Mouse (Mus musculus) E14TG2a.4 (cell line): ENCODE results near the gene Rap2c.

Experiments used
- H3K27me3 ChIP-seq: 2 replicates; pipeline ENCODE4 v1.6.1; 2014; ENCODE audit warnings: low read length, control low read depth; ENCODE audit not compliant: insufficient read depth
- H3K36me3 ChIP-seq: 2 replicates; pipeline ENCODE4 v1.6.1; 2014; ENCODE audit warnings: low read length, control low read depth; ENCODE audit not compliant: insufficient read depth
- H3K4me1 ChIP-seq: replicated peaks from 2 replicates; pipeline ENCODE4 v1.6.1; 2014; ENCODE audit warnings: low read depth, low read length, control low read depth
- H3K4me3 ChIP-seq: replicated peaks from 2 replicates; pipeline ENCODE4 v1.5.1; 2014; ENCODE audit warnings: mild to moderate bottlenecking, low read length
- H3K9me3 ChIP-seq: 2 replicates; pipeline ENCODE4 v1.6.1; 2014; ENCODE audit warnings: low read length, control low read depth
- CTCF ChIP-seq: conservative IDR thresholded peaks from 2 replicates; pipeline ENCODE4 v1.5.1; 2014; ENCODE audit warnings: low read length
- NANOG ChIP-seq: IDR thresholded peaks from 2 replicates; pipeline ENCODE4 v1.6.1; 2014; ENCODE audit warnings: borderline replicate concordance, low read length, mixed read lengths
- POU5F1 ChIP-seq: IDR thresholded peaks from 2 replicates; pipeline ENCODE4 v1.6.1; 2014; ENCODE audit warnings: low read length, borderline replicate concordance

Gene Rap2c

GRCm38 (mm10) chrX:50989940-50990339 lies 27.9 kb downstream of the Rap2c start:
- no peaks in the 10 kb centered on the region for H3K27me3 ChIP-seq
- H3K36me3 ChIP-seq: no peaks in the 10 kb centered on the region
- no peaks in the 10 kb centered on the region for H3K9me3 ChIP-seq
- no peak overlapping the region for H3K4me3 ChIP-seq
- TF ChIP-seq NANOG (no peak), POU5F1 (no peak), CTCF (no peak)
- no peaks in the 10 kb centered on the region for H3K4me1 ChIP-seq

GRCm38 (mm10) chrX:50988581-50988980 lies 29.2 kb downstream of the Rap2c start:
- Histone ChIP-seq H3K36me3 (no peaks in the 10 kb centered on the region), H3K9me3 (no peaks in the 10 kb centered on the region), H3K27me3 (no peaks in the 10 kb centered on the region), H3K4me1 (no peaks in the 10 kb centered on the region), H3K4me3 (no peak overlapping the region)
- TF ChIP-seq POU5F1 (no peak), CTCF (no peak), NANOG (no peak)

- TF ChIP-seq NANOG (no peak), POU5F1 (no peak), CTCF (no peak)
- H3K4me3 ChIP-seq: no peak overlapping the region
- H3K4me1 ChIP-seq: no peaks in the 10 kb centered on the region
- H3K36me3 ChIP-seq: no peaks in the 10 kb centered on the region
- no peaks in the 10 kb centered on the region for H3K9me3 ChIP-seq
- H3K27me3 ChIP-seq: no peaks in the 10 kb centered on the region
Observed at GRCm38 (mm10) chrX:50978428-50978827, 39.4 kb downstream of the Rap2c start.

- TF ChIP-seq CTCF (no peak), POU5F1 (no peak), NANOG (no peak)
- Histone ChIP-seq H3K4me3 (no peak overlapping the region), H3K9me3 (no peaks in the 10 kb centered on the region), H3K36me3 (no peaks in the 10 kb centered on the region), H3K4me1 (no peaks in the 10 kb centered on the region), H3K27me3 (no peaks in the 10 kb centered on the region)
Observed at GRCm38 (mm10) chrX:50972145-50972544, 45.7 kb downstream of the Rap2c start.

GRCm38 (mm10) chrX:50969907-50970306 lies 47.9 kb downstream of the Rap2c start:
- Histone ChIP-seq H3K36me3 (no peaks in the 10 kb centered on the region), H3K9me3 (no peaks in the 10 kb centered on the region), H3K27me3 (no peaks in the 10 kb centered on the region), H3K4me3 (no peak overlapping the region), H3K4me1 (no peaks in the 10 kb centered on the region)
- TF ChIP-seq NANOG: no peak
- TF ChIP-seq CTCF: no peak
- no peak for TF ChIP-seq POU5F1

- H3K36me3 ChIP-seq: no peaks in the 10 kb centered on the region
- no peaks in the 10 kb centered on the region for H3K27me3 ChIP-seq
- H3K9me3 ChIP-seq: no peaks in the 10 kb centered on the region
- H3K4me1 ChIP-seq: no peaks in the 10 kb centered on the region
- TF ChIP-seq POU5F1: no peak
- TF ChIP-seq NANOG: no peak
- no peak for TF ChIP-seq CTCF
- H3K4me3 ChIP-seq: no peak overlapping the region
Observed at GRCm38 (mm10) chrX:50968157-50968932, 49.5 kb downstream of the Rap2c start.

GRCm38 (mm10) chrX:50965157-50965556 lies 52.7 kb downstream of the Rap2c start:
- Histone ChIP-seq H3K4me1 (no peaks in the 10 kb centered on the region), H3K36me3 (no peaks in the 10 kb centered on the region), H3K27me3 (no peaks in the 10 kb centered on the region), H3K4me3 (no peak overlapping the region), H3K9me3 (no peaks in the 10 kb centered on the region)
- no peak for TF ChIP-seq CTCF
- no peak for TF ChIP-seq POU5F1

GRCm38 (mm10) chrX:50962955-50963354 lies 54.9 kb downstream of the Rap2c start:
- no peaks in the 10 kb centered on the region for H3K4me1 ChIP-seq
- H3K4me3 ChIP-seq: no peak overlapping the region
- TF ChIP-seq POU5F1: no peak
- no peak for TF ChIP-seq CTCF
- no peak for TF ChIP-seq NANOG
- no peaks in the 10 kb centered on the region for H3K9me3 ChIP-seq
- no peaks in the 10 kb centered on the region for H3K27me3 ChIP-seq
- no peaks in the 10 kb centered on the region for H3K36me3 ChIP-seq
